Mouse (Mus musculus): ENCODE measurements around the gene Zfp58. TPM values are rescaled to one million over a fixed set of nuclear protein-coding genes. Genes with fewer than 3 reads are reported as not detected.
A peak's percentile ranks its signal among the peaks of the same experiment; 100 is the strongest.

Zfp58 gene
- polyA plus RNA-seq (2014; fragmentation: Nextera tagmentation; extraction: Ambion mirVana): 10.1 and 13.0 TPM in 2 replicates

- WGBS: under 1% methylated on average over 22 of the region's 22 CpGs
- H3K4me1 ChIP-seq (replicated peaks; ENCODE audit: control insufficient read depth, insufficient read depth, low read length): peaks cover 5% of the 10 kb centered on the region; the same call in 1 of the 2 replicates
- 0 out of 2 replicates have a peak, but pooled peaks cover under 1% of the 10 kb centered on the region for H3K9me3 ChIP-seq (ENCODE audit: control insufficient read depth, low read length)
- peak within 1 kb of the TSS; percentile 86 for H3K4me3 ChIP-seq (ENCODE audit: low read depth, low read length)
- no peaks in the 10 kb centered on the region for H3K36me3 ChIP-seq (ENCODE audit: control insufficient read depth, insufficient read depth, low read length)
- peak within 1 kb of the TSS; percentile 75 for H3K4me2 ChIP-seq (ENCODE audit: low read length)
- peak within 1 kb of the TSS; percentile 63 for H3K9ac ChIP-seq (ENCODE audit: low read length)
- H3K27ac ChIP-seq (ENCODE audit: low read depth): peak within 1 kb of the TSS; percentile 40; the same call in 1 of the 2 replicates
- DNase-seq (ENCODE audit: low spot score) (peak; percentile 90), ATAC-seq (replicated peaks; ENCODE audit: low FRiP score, low TSS enrichment, low read depth) (peak; percentile 95)
- H3K27me3 ChIP-seq (replicated peaks; ENCODE audit: control insufficient read depth, insufficient read depth, low read length): no peaks in the 10 kb centered on the region
These were observed at the start of gene Zfp58 for GRCm38 (mm10) chr13:67500084-67500719. Gene Zfp58, minus strand, starts transcription at chr13:67500555.

DNA sequence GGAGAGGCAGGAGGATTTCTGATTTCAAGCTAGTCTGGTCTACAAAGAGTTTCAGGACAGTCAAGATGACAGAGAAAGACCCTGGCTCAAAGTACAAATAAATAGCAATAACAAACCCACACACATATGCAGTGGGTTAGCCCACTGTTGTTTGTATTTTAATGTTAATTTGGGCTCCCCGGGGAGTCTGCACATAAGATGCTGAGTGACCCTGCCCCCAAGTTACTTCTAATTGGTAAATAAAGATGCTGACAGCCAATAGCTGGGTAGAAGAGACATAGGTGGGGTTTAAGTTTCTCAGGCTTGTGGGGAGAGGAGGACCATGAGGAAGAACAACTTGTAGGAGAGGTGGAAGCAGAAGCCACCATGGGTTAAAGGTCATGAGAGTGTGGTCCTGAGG lies 45.6 kb upstream of the Zfp58 start:
- WGBS: 78% methylated on average over 1 of the region's 1 CpGs
- Histone ChIP-seq H3K27me3 (replicated peaks; ENCODE audit: control insufficient read depth, insufficient read depth, low read length) (no peaks in the 10 kb centered on the region), H3K36me3 (ENCODE audit: control insufficient read depth, insufficient read depth, low read length) (peaks cover 45% of the 10 kb centered on the region), H3K4me1 (replicated peaks; ENCODE audit: control insufficient read depth, insufficient read depth, low read length) (no peaks in the 10 kb centered on the region), H3K27ac (ENCODE audit: low read depth) (no peak overlapping the region), H3K4me2 (ENCODE audit: low read length) (no peak overlapping the region), H3K4me3 (ENCODE audit: low read depth, low read length) (no peak overlapping the region), H3K9ac (ENCODE audit: low read length) (no peak overlapping the region), H3K9me3 (ENCODE audit: control insufficient read depth, low read length) (no peaks in the 10 kb centered on the region)
- DNase-seq (ENCODE audit: low spot score): no peak
- no peak for ATAC-seq (replicated peaks; ENCODE audit: low FRiP score, low TSS enrichment, low read depth)

- Histone ChIP-seq H3K27ac (ENCODE audit: low read depth) (no peak overlapping the region), H3K4me2 (ENCODE audit: low read length) (no peak overlapping the region), H3K27me3 (replicated peaks; ENCODE audit: control insufficient read depth, insufficient read depth, low read length) (no peaks in the 10 kb centered on the region), H3K9me3 (ENCODE audit: control insufficient read depth, low read length) (no peaks in the 10 kb centered on the region), H3K36me3 (ENCODE audit: control insufficient read depth, insufficient read depth, low read length) (no peaks in the 10 kb centered on the region), H3K4me3 (ENCODE audit: low read depth, low read length) (no peak overlapping the region), H3K9ac (ENCODE audit: low read length) (no peak overlapping the region), H3K4me1 (replicated peaks; ENCODE audit: control insufficient read depth, insufficient read depth, low read length) (peaks cover 8% of the 10 kb centered on the region; the same call in 1 of the 2 replicates)
- whole genome bisulfite sequencing: 80% methylated on average over 3 of the region's 3 CpGs
- no peak for ATAC-seq (replicated peaks; ENCODE audit: low FRiP score, low TSS enrichment, low read depth)
- DNase-seq (ENCODE audit: low spot score): no peak
These were observed 26.8 kb upstream of the Zfp58 start for GRCm38 (mm10) chr13:67527049-67527730.

DNA sequence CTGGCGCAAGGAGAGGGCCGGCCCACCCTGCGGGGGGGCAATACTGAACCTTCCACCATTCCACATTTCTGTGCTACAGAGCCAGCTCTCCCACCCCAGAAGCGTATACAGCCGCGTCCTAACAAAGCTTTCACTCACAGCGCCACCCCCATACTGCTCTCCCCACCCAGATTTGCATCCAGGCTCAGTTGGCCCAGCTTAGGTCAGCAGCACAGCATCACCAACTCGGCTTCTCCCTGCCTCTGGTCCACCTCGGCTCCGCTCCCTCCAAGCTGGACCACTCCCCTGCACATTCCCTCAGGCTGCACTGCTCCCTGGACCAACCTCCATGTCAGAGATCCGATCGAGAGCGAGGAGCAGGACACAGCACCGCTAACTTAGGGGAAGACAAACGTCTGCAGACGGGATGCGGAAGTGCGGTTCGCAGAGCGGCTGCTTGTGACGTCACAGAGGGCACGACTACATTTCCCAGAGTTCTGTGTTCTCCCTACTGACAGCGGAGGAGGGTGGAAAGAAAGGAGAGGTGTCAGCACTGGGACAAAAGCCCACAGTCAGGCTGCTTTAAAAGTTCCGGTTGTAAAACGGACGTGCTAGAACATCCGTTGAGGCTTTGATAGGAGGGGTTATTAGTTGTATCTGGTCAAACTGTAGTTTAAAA lies 25.5 kb upstream of the Zfp58 start, which contains the start of the genes Gm26965 and Zfp87:
Gene Gm26965, minus strand, starts transcription at position 399 of the 658 bp plus-strand sequence.
Gene Zfp87, minus strand, starts transcription at position 425 of the 658 bp plus-strand sequence.
- Histone ChIP-seq H3K9ac (ENCODE audit: low read length) (peak within 1 kb of the TSS; percentile 55), H3K36me3 (ENCODE audit: control insufficient read depth, insufficient read depth, low read length) (peaks cover 9% of the 10 kb centered on the region), H3K27ac (ENCODE audit: low read depth) (0 out of 2 replicates have a peak within 1 kb of the TSS, but pooled peaks have one; percentile 12), H3K27me3 (replicated peaks; ENCODE audit: control insufficient read depth, insufficient read depth, low read length) (no peaks in the 10 kb centered on the region), H3K9me3 (ENCODE audit: control insufficient read depth, low read length) (no peaks in the 10 kb centered on the region), H3K4me2 (ENCODE audit: low read length) (peak within 1 kb of the TSS; percentile 76), H3K4me3 (ENCODE audit: low read depth, low read length) (peak within 1 kb of the TSS; percentile 58), H3K4me1 (replicated peaks; ENCODE audit: control insufficient read depth, insufficient read depth, low read length) (peaks cover 8% of the 10 kb centered on the region; the same call in 1 of the 2 replicates)
- peak; percentile 99 for ATAC-seq (replicated peaks; ENCODE audit: low FRiP score, low TSS enrichment, low read depth)
- WGBS: under 1% methylated on average over 27 of the region's 27 CpGs
- peak; percentile 95 for DNase-seq (ENCODE audit: low spot score)

GRCm38 (mm10) chr13:67500908-67501307 lies 553 bp upstream of the Zfp58 start:
- no peak overlapping the region for H3K9ac ChIP-seq (ENCODE audit: low read length)
- WGBS: 80% methylated on average over 1 of the region's 1 CpGs

DNA sequence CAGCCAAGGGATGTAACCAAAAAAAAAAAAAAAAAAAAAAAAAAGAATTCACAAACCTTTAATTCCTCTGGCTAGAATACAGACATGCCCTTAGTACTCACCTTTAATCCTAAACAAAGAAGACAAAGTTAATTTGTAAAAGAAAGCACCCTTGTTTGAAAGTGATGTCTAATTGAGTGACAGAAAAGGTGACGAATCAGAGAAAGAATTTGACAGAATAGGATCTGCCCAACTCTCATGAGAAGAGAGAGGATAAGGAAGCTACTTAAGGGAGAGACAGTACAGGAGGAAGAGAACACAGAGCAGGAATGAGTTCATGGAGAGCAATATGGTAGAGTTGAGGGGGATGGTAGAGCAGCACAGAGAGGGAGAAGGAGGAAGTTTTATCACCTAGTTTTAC lies 4.7 kb downstream of the Zfp58 start:
- no peaks in the 10 kb centered on the region for H3K27me3 ChIP-seq (replicated peaks; ENCODE audit: control insufficient read depth, insufficient read depth, low read length)
- peaks cover 14% of the 10 kb centered on the region for H3K9me3 ChIP-seq (ENCODE audit: control insufficient read depth, low read length)
- no peak overlapping the region for H3K4me3 ChIP-seq (ENCODE audit: low read depth, low read length)
- DNase-seq (ENCODE audit: low spot score) (no peak), ATAC-seq (replicated peaks; ENCODE audit: low FRiP score, low TSS enrichment, low read depth) (no peak)
- no peak overlapping the region for H3K27ac ChIP-seq (ENCODE audit: low read depth)
- no peak overlapping the region for H3K4me2 ChIP-seq (ENCODE audit: low read length)
- H3K36me3 ChIP-seq (ENCODE audit: control insufficient read depth, insufficient read depth, low read length): peaks cover 41% of the 10 kb centered on the region
- peaks cover 5% of the 10 kb centered on the region; the same call in 1 of the 2 replicates for H3K4me1 ChIP-seq (replicated peaks; ENCODE audit: control insufficient read depth, insufficient read depth, low read length)
- 91% methylated on average over 1 of the region's 1 CpGs for WGBS
- H3K9ac ChIP-seq (ENCODE audit: low read length): no peak overlapping the region

More at GRCm38 (mm10) chr13:67500908-67501307, 553 bp upstream of the Zfp58 start:
- Histone ChIP-seq H3K9me3 (ENCODE audit: control insufficient read depth, low read length) (no peaks in the 10 kb centered on the region), H3K27me3 (replicated peaks; ENCODE audit: control insufficient read depth, insufficient read depth, low read length) (no peaks in the 10 kb centered on the region), H3K4me2 (ENCODE audit: low read length) (peak overlapping the region; percentile 75), H3K36me3 (ENCODE audit: control insufficient read depth, insufficient read depth, low read length) (no peaks in the 10 kb centered on the region), H3K4me3 (ENCODE audit: low read depth, low read length) (peak overlapping the region; percentile 86; the same call in 1 of the 2 replicates), H3K4me1 (replicated peaks; ENCODE audit: control insufficient read depth, insufficient read depth, low read length) (peaks cover 5% of the 10 kb centered on the region; the same call in 1 of the 2 replicates), H3K27ac (ENCODE audit: low read depth) (no peak overlapping the region)
- ATAC-seq (replicated peaks; ENCODE audit: low FRiP score, low TSS enrichment, low read depth) (0 out of 2 replicates have a peak, but pooled peaks have one; percentile 20), DNase-seq (ENCODE audit: low spot score) (no peak)

- Histone ChIP-seq H3K36me3 (ENCODE audit: control insufficient read depth, insufficient read depth, low read length) (peaks cover 6% of the 10 kb centered on the region; the same call in 1 of the 2 replicates), H3K9ac (ENCODE audit: low read length) (peak overlapping the region; percentile 60; the same call in 1 of the 2 replicates), H3K9me3 (ENCODE audit: control insufficient read depth, low read length) (no peaks in the 10 kb centered on the region), H3K4me2 (ENCODE audit: low read length) (peak overlapping the region; percentile 51), H3K27me3 (replicated peaks; ENCODE audit: control insufficient read depth, insufficient read depth, low read length) (no peaks in the 10 kb centered on the region), H3K27ac (ENCODE audit: low read depth) (no peak overlapping the region), H3K4me3 (ENCODE audit: low read depth, low read length) (peak overlapping the region; percentile 72), H3K4me1 (replicated peaks; ENCODE audit: control insufficient read depth, insufficient read depth, low read length) (peaks cover 5% of the 10 kb centered on the region)
- ATAC-seq (replicated peaks; ENCODE audit: low FRiP score, low TSS enrichment, low read depth): peak; percentile 18; the same call in 1 of the 2 replicates
- WGBS: 41% methylated on average over 8 of the region's 8 CpGs
- no peak for DNase-seq (ENCODE audit: low spot score)
These were observed 15.9 kb downstream of the Zfp58 start for GRCm38 (mm10) chr13:67484424-67484811.
